Mouse (Mus musculus): Measurements from ENCODE around the gene Mthfsd. TPM values are rescaled to one million over a fixed set of nuclear protein-coding genes. Genes with fewer than 3 reads are reported as not detected.

The Mthfsd gene
- polyA plus RNA-seq, 1 experiment from 2014 or later, result 70.0 TPM

DNA sequence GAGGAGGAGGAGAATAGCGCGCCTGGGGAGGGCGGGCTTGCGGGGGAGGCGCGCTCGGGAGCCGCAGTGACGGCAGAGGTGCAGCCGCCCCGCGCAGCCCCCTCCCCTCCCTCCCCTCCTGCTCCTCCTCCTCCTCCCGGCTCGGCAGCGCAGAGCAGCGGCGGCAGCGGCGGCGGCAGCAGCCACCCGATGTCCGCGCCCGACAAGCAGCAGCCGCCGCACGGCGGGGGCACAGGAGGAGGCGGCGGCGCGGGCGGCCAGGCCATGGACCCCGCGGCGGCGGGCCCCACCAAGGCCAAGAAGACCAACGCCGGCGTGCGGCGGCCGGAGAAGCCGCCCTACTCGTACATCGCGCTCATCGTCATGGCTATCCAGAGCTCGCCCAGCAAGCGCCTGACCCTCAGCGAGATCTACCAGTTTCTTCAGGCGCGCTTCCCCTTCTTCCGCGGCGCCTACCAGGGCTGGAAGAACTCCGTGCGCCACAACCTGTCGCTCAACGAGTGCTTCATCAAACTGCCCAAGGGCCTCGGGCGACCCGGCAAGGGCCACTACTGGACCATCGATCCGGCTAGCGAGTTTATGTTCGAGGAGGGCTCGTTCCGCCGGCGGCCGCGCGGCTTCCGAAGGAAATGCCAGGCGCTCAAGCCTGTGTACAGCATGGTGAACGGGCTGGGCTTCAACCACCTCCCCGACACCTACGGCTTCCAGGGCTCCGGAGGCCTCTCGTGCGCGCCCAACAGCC is 23.8 kb downstream of the Mthfsd start, which contains the start of gene Foxf1:
Foxf1 (plus strand) TSS at position 177 of the 742 bp plus-strand sequence.
- no peaks in the 10 kb centered on the region for H3K9me3 ChIP-seq
- under 1% methylated on average over 63 of the region's 83 CpGs for WGBS
- peaks cover 99% of the 10 kb centered on the region for H3K27me3 ChIP-seq (replicated peaks)
- no peak within 1 kb of the TSS for H3K27ac ChIP-seq
- H3K4me1 ChIP-seq, result peaks cover 27% of the 10 kb centered on the region
- peak within 1 kb of the TSS; percentile 44 for H3K4me3 ChIP-seq
- peak within 1 kb of the TSS; percentile 83 for H3K4me2 ChIP-seq (replicated peaks)
- H3K9ac ChIP-seq, result peak within 1 kb of the TSS; percentile 38; the same call in 1 of the 2 replicates
- no peaks in the 10 kb centered on the region for H3K36me3 ChIP-seq
- no peak for ATAC-seq (ENCODE audit: low FRiP score, low read depth)

DNA sequence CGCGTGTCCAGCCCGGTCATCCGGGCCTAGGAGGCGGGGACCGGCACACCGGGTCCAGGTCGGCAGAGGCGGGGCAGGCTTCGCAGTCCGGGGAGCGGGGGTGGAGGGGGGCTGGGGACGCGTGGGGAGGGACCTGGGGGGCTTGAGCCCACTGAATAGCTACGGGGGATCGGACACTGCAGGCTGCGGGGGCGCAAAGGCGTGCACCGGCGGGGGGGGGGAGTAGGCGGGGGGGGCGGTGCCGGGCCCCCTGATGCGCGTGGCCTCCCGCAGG is 24.3 kb downstream of the Mthfsd start:
- Histone ChIP-seq H3K4me2 (replicated peaks) (peak overlapping the region; percentile 83), H3K9ac (peak overlapping the region; percentile 38; the same call in 1 of the 2 replicates), H3K4me3 (peak overlapping the region; percentile 44), H3K27me3 (replicated peaks) (peaks cover 99% of the 10 kb centered on the region), H3K36me3 (no peaks in the 10 kb centered on the region), H3K4me1 (peaks cover 27% of the 10 kb centered on the region), H3K27ac (no peak overlapping the region), H3K9me3 (no peaks in the 10 kb centered on the region)
- no peak for ATAC-seq (ENCODE audit: low FRiP score, low read depth)
- WGBS, result under 1% methylated on average over 14 of the region's 27 CpGs

DNA sequence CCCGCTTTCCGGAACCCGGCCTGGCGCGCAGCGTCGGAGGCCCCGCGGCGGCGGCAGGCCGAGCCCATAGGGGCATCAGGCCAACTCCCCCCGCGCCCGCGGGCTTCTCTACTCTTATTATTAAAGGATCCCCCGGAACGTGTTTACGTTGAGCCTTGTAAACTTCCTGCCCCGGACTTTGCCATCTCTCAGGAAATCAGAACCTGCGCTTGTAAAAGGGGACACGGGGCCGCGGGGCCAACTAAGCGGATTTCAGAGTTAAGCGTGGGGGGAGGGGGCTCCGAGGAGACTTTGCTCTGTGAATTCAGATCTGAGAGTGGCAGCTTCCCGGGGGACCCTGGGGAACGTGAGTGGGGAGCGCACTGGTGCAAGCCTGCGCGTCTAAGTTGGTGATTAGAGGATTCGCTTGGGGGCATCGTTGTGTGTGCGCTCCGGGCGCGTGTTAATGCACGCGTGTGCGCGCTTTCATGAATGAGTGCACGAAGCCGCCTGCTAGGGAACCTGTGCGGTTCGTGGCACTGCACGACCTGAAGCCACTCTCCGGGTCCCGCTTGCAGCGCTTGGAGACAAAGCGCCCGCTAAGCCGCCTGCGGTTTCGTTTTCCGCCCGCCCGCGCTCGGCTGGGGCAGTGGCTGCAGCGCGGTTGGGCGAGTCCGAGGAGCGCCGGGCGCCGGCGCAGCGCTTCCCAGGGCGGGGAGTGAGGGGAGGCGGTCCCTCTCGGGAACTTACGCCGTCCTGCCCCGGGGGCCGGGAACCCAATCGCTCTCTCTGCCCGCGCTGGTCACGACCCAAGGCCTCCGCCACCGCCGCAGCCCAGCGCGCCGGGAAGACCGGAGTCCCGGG is 24.9 kb downstream of the Mthfsd start:
- no peaks in the 10 kb centered on the region for H3K36me3 ChIP-seq
- under 1% methylated on average over 89 of the region's 89 CpGs for WGBS
- no peaks in the 10 kb centered on the region for H3K9me3 ChIP-seq
- peak overlapping the region; percentile 83 for H3K4me2 ChIP-seq (replicated peaks)
- peaks cover 98% of the 10 kb centered on the region for H3K27me3 ChIP-seq (replicated peaks)
- H3K4me1 ChIP-seq, result peaks cover 27% of the 10 kb centered on the region
- H3K9ac ChIP-seq, result peak overlapping the region; percentile 38; the same call in 1 of the 2 replicates
- ATAC-seq (ENCODE audit: low FRiP score, low read depth), result no peak; the same call in 1 of the 2 replicates
- no peak overlapping the region for H3K27ac ChIP-seq
- peak overlapping the region; percentile 44 for H3K4me3 ChIP-seq

DNA sequence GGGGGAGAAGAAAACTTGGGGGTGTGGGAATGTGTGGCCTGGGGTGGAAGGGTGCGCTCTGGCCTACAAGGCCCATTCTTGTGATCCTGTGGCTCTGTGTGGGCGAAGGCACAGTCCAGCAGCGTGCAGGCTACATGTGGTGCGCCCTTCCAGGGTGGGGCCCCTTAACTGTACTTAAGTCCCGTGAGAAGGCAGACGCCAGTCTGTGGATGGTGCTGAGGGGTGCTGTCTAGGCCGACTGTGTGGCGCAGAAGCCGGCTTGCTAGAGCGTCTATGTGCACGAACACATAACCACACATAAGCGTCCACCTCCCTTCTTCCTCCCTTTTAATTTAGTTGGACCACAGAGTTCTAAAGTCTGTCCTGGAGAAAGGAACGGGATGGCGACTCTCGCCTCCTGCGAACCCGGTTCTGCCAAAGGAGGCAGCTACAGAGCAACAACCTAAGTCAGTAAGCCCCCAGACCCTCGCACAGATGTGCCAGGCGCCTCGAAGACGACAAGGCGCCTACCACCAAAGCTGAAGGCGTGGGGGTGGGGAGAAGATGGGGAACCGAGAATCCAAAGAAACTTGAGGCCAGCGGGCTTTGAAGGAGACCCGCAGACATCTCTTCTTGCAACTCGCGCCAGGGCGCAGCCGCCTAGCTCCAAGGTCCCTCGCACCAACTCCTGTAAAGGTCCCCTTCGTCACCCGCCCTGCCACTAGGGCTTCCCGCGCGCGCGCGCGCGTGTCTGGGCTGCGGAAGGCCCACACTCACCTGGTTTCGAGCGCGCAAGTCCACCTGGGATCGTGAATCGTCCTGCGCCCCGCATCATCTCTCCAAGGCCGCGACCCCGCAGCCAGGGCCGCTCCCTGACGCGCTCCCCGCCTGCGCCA is 25.7 kb downstream of the Mthfsd start:
- H3K4me1 ChIP-seq, result peaks cover 27% of the 10 kb centered on the region
- peak overlapping the region; percentile 83 for H3K4me2 ChIP-seq (replicated peaks)
- peaks cover 99% of the 10 kb centered on the region for H3K27me3 ChIP-seq (replicated peaks)
- no peak overlapping the region for H3K9ac ChIP-seq
- no peaks in the 10 kb centered on the region for H3K9me3 ChIP-seq
- H3K4me3 ChIP-seq, result 0 out of 2 replicates have a peak overlapping the region, but pooled peaks have one; percentile 44
- H3K36me3 ChIP-seq, result no peaks in the 10 kb centered on the region
- ATAC-seq (ENCODE audit: low FRiP score, low read depth), result no peak
- H3K27ac ChIP-seq, result no peak overlapping the region
- WGBS, result under 1% methylated on average over 57 of the region's 57 CpGs

DNA sequence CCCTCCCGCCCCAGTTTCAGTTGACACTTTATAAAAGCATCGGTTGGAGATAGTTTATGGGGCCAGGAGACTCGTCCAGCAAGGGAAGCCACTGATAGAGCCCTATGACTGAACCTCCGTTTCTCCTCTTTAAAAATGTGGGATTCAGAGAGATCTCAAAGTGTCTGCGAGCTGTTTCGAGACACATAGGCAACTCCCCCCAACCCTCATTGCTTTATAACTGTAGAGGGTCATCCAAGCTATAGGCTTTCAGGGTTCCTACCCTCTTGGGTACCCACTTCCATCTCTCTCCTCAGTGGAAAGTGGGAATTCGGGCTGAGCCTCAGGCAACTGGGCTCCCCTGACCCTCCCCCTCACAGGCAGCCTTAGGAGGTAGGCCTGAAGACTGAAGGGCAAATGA is 26.8 kb downstream of the Mthfsd start:
- Histone ChIP-seq H3K27ac (no peak overlapping the region), H3K4me2 (replicated peaks) (no peak overlapping the region), H3K27me3 (replicated peaks) (peaks cover 99% of the 10 kb centered on the region), H3K36me3 (no peaks in the 10 kb centered on the region), H3K9ac (no peak overlapping the region), H3K9me3 (no peaks in the 10 kb centered on the region), H3K4me1 (peaks cover 27% of the 10 kb centered on the region), H3K4me3 (no peak overlapping the region)
- no peak for ATAC-seq (ENCODE audit: low FRiP score, low read depth)
- WGBS, result 3% methylated on average over 7 of the region's 7 CpGs

DNA sequence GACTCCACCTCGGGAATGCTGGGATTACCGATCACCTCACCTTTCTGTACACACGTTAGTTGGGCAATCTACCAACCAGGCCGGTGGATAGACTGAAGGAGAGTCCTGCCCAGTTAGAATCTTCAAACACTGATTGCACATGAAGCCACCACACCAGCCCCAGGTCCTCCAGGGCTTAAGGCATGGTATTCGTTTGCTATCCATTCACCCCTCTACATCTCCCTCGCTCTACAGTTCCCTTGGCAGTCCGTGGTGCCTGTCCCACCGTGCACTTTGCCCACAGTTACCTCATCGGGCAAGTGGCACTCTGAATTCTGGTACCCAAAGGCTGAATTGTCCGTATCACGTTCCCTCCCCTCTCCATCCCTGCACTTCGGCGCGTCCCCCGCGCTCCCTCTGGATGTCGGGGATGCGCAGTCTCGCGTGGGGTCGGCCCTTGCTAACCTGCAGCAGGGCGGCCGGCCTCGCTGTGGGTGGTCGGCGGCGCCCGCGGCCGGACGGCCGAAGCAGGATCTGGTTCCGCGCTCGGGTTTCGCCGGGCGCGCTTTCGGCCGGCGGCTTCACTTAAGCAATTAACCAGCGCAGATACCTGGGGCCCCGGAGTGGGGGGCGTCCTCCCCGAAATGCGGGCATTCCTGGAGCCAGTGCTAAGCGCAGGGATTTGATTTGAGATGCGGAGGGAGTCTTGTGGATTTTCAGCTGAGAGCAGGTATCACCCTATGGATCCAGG is 27.7 kb downstream of the Mthfsd start:
- no peak overlapping the region for H3K4me2 ChIP-seq (replicated peaks)
- no peaks in the 10 kb centered on the region for H3K9me3 ChIP-seq
- H3K36me3 ChIP-seq, result no peaks in the 10 kb centered on the region
- WGBS, result under 1% methylated on average over 49 of the region's 49 CpGs
- H3K4me1 ChIP-seq, result peaks cover 27% of the 10 kb centered on the region
- H3K27ac ChIP-seq, result no peak overlapping the region
- H3K9ac ChIP-seq, result no peak overlapping the region
- no peak for ATAC-seq (ENCODE audit: low FRiP score, low read depth)
- H3K27me3 ChIP-seq (replicated peaks), result peaks cover 99% of the 10 kb centered on the region
- H3K4me3 ChIP-seq, result no peak overlapping the region

DNA sequence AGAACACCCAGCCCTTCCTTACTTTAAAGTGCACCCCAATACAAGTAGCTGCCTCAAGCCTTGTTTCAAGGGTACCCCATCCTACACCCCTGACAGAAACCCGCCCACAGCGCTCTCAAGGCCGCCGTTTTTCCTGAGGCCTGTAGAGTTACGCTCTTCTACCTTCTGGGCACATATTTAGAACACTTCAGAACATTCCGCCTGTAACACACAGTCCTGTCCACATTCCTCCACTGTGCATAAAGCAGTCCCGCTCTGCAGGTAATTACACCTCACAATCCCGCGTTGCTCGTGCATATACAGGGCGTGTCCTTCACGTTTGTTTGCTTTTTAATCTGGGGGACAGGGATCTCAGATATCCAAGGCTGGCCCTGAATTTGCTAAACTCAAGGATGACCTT is 28.2 kb downstream of the Mthfsd start:
- Histone ChIP-seq H3K4me1 (peaks cover 25% of the 10 kb centered on the region), H3K9ac (no peak overlapping the region), H3K27ac (no peak overlapping the region), H3K4me2 (replicated peaks) (no peak overlapping the region), H3K9me3 (no peaks in the 10 kb centered on the region), H3K27me3 (replicated peaks) (peaks cover 99% of the 10 kb centered on the region), H3K4me3 (no peak overlapping the region), H3K36me3 (no peaks in the 10 kb centered on the region)
- no peak for ATAC-seq (ENCODE audit: low FRiP score, low read depth)
- 3% methylated on average over 12 of the region's 12 CpGs for WGBS

DNA sequence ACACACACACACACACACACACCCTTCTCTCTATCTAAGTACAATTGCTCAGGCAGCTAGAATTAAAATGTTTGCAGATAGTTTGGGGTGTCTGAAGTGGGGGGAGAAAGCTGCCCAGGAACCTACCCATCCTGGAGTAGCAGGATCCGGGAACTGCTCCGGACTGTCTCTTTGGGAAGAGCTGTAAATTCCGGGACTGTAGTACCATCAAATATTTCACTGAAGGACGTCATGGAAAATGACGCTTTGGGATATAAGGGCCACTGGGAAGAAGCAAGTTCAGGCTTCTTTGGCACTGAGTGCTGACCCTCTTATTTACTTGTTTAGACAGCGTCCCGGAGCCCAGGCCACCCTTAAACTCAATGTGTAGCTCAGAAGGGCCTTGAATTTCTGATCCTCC is 29.0 kb downstream of the Mthfsd start:
- Histone ChIP-seq H3K4me3 (no peak overlapping the region), H3K9ac (no peak overlapping the region), H3K36me3 (no peaks in the 10 kb centered on the region), H3K27ac (no peak overlapping the region), H3K4me1 (peaks cover 18% of the 10 kb centered on the region), H3K9me3 (no peaks in the 10 kb centered on the region), H3K27me3 (replicated peaks) (peaks cover 99% of the 10 kb centered on the region), H3K4me2 (replicated peaks) (no peak overlapping the region)
- WGBS, result 1% methylated on average over 7 of the region's 7 CpGs
- no peak for ATAC-seq (ENCODE audit: low FRiP score, low read depth)

DNA sequence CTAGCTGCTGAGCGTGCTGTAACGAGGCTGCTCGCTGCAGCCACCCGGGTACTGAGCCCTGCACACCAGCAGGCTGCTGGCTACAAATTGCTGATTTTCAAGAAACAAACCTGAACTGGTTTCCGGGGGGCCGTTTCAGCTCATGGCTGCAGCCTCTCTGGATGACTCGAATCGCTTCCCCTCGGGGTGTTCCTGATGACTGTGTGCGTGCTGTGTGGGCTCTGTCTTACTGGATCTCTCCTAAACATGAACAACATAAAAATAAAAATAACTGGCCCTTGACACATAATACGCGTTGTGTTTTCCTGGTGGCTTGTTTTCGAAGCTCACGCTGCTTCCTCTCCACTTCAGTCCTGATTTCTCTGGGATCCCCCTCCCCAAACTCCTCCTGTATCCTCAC is 29.5 kb downstream of the Mthfsd start:
- H3K4me1 ChIP-seq, result peaks cover 13% of the 10 kb centered on the region
- no peak overlapping the region for H3K27ac ChIP-seq
- H3K27me3 ChIP-seq (replicated peaks), result peaks cover 99% of the 10 kb centered on the region
- no peak overlapping the region for H3K4me2 ChIP-seq (replicated peaks)
- H3K4me3 ChIP-seq, result no peak overlapping the region
- no peaks in the 10 kb centered on the region for H3K9me3 ChIP-seq
- 1% methylated on average over 14 of the region's 14 CpGs for WGBS
- H3K36me3 ChIP-seq, result no peaks in the 10 kb centered on the region
- no peak for ATAC-seq (ENCODE audit: low FRiP score, low read depth)
- H3K9ac ChIP-seq, result no peak overlapping the region

DNA sequence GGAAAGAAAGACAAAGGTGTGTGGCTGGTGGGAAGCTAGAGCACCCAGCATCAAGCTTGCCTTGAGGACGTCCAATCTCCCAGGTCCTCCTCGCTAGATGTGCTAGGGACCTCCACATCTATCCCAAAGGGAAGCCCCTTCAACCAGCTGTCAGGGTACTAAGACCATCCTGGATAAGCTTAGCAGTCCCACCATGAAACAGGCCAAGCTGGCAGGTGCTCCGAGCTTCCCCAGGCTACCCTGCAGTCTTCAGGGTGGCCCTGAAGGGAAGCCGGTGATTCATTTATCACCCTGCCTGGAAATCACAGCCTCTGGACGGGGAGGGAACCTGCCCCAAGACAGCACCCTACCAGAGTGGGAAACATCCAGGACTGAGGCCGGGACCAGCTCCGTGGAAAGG is 31.6 kb downstream of the Mthfsd start:
- Histone ChIP-seq H3K9ac (no peak overlapping the region), H3K4me3 (no peak overlapping the region), H3K36me3 (no peaks in the 10 kb centered on the region), H3K4me2 (replicated peaks) (no peak overlapping the region), H3K9me3 (no peaks in the 10 kb centered on the region), H3K27ac (no peak overlapping the region), H3K27me3 (replicated peaks) (peaks cover 99% of the 10 kb centered on the region), H3K4me1 (peaks cover 6% of the 10 kb centered on the region)
- 4% methylated on average over 7 of the region's 7 CpGs for WGBS
- no peak for ATAC-seq (ENCODE audit: low FRiP score, low read depth)

DNA sequence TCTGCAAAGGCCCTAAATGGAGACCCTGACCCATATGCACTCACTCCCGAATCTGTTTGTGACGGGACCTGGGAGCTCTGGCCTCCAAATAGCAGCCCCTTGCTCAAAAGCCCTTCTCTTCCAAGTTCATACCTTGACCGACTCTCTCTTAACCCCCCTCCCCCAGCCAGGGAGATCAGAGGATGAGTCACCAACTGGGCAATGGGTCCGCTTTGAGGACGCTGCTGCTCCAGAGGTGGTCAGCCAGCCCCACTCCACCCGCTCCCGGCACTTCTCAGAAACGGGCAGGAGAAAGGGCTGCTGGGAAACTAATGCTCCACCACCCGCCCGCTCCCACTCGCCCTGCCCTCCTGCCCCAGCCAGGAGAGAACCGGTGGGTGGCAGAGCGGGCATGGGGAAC is 32.3 kb downstream of the Mthfsd start:
- WGBS, result 1% methylated on average over 13 of the region's 13 CpGs
- Histone ChIP-seq H3K4me2 (replicated peaks) (no peak overlapping the region), H3K27me3 (replicated peaks) (peaks cover 99% of the 10 kb centered on the region), H3K9me3 (no peaks in the 10 kb centered on the region), H3K9ac (no peak overlapping the region), H3K4me3 (no peak overlapping the region), H3K36me3 (no peaks in the 10 kb centered on the region), H3K27ac (no peak overlapping the region), H3K4me1 (peaks cover 10% of the 10 kb centered on the region)
- ATAC-seq (ENCODE audit: low FRiP score, low read depth), result no peak
